Mouse (Mus musculus): ENCODE measurements around the gene Olfr618.
"Not testable (repeated sequence)": the region's sequence is repeated elsewhere in the genome, so short reads cannot be mapped to it uniquely, and the experiment has no call there.

Olfr618 gene

DNA sequence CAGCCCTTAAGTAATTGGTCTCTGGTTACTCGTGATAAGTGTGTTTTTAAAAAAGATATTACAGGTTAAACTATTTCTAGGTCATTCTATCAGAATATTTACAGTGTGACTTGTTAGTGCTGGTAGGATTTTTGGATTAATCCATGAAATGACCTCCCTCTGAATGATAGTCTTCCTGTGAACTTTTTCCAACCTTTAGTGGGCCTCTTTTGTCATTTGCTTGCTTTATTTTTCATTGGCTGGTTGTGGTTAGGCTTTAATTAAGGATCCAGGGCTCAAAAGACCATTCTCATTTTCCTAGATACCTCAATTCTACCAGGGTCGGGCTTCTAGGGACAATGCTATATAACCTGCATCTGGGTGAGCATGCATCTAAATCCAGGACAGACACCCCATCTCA, at the start of gene Olfr618:
Gene Olfr618 (plus strand): TSS at position 301 of the 400 bp plus-strand sequence.
- no peak for DNase-seq (ENCODE audit: low read depth, low spot score)

DNA sequence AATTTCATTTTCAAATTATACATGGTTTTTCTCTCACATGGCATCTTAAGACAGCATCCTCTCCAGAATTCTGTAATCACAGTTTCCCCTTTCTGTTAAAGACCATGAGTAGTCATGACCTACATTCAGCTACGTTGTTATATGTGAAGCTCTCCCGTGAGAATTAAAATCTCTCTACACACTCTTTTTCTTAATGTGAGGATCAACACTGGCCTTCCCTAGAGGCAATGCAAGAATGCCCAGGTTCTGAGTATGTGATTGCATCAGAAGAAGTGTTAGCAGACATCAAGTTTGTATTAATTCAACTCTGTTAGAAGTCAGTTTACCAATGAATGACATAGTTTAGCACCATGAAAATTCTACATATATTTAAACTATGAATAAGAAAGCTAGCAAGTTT, 47.3 kb upstream of the Olfr618 start, which contains the start of gene Olfr612:
Gene Olfr612 (minus strand): TSS at position 101 of the 400 bp plus-strand sequence.
- not testable (repeated sequence) for DNase-seq (ENCODE audit: low read depth, low spot score)

DNA sequence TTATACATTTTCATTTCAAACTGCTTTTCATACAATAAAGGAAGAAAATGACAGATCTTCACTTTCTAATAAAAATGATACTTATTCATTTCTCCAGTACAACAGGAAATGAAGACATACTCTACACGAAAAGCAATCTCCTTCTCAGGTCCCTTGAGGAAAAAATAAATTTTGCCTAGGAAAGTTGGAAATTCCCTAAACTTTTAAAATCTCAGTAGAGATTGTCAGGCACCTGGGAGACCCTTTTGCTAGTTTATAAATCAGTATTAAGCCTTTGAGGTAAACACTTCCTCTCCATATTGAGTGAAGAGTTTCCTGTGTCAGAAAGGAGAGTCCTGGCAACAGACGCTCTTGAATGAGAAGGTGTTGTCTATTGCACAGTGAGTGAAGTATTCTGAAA, 42.1 kb upstream of the Olfr618 start, which contains the start of gene Olfr613:
Gene Olfr613 (plus strand): TSS at position 301 of the 400 bp plus-strand sequence.
- no peak for DNase-seq (ENCODE audit: low read depth, low spot score)

DNA sequence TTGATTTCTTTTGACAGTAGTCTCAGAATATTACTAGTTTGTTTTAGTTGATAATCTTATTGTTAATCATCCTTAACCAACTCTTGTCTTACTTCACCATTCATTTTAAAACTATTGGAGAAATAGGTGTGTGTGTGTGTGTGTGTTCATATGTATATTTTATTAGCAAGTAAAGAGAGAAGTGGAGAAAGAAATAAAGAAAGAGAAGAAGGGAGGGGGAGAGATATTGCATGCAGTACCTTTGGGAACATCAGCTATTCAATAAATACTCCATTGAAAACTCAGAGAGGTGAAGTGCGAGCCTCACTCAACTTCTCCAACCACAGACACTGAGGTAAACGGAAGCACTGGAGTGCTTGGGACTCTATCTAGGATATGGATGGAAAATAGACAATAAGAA, 34.1 kb upstream of the Olfr618 start, which contains the start of gene Olfr615:
Gene Olfr615 (plus strand): TSS at position 301 of the 400 bp plus-strand sequence.
- no peak for DNase-seq (ENCODE audit: low read depth, low spot score)

DNA sequence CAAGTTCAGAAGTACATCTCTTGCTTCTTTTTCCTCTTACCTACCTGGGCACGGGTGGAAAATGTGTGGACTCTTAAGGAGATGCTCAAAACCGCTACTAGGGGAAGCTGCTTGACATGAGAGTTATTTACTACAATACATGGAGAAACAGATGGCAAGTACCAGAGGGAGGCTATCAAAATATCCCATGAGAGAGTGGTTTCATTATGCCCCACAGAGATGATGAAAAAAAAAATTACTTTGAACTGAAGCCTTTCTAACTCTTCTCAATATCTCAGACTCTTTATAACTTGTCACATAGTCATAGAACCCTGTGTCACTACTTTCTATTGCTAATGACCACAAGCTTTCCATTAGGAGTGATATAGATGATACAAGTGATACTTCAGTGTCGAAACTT, 20.9 kb upstream of the Olfr618 start, which contains the start of gene Olfr616:
Gene Olfr616 (minus strand): TSS at position 101 of the 400 bp plus-strand sequence.
- no peak for DNase-seq (ENCODE audit: low read depth, low spot score)

DNA sequence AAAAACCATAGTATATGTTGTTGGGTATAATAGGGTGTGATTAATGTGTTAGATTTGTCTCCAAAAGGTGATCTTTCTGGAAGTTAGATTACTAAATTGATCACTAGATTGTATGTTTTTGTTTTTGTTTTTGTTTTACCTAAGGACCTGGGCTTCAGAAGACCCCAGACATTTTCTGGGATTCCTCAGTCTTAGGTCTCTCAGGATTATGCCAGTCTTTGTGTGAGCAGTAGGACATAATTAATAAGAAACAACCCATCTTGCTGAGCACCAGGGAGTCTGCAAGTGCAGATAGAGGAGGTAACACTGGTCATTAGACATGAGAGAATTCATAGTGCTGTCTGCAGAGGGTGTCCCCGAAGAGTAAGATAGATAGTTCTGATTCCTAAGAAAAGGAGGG, 17.1 kb upstream of the Olfr618 start, which contains the start of gene Olfr617:
Gene Olfr617 (plus strand): TSS at position 301 of the 400 bp plus-strand sequence.
- no peak for DNase-seq (ENCODE audit: low read depth, low spot score)

DNA sequence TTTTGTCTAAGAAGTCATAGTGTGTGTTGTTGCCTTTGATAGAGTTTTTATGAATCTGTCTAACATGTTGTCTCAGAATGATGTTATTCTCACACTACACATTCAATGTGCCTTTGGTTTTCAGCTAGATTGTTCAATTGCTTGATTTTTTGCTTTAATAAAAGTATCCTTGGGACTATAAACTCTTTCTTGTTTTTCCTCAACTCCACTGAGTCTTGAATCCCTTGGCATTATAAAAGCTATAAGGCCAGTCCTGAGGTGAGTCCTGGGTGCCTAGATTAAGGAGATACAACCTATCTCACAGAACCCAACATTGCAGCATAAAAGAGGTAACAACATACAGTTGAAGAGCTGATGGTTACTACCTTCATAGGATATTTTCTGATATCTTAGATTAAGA, 10.4 kb downstream of the Olfr618 start, which contains the start of gene Olfr619:
Gene Olfr619 (plus strand): TSS at position 301 of the 400 bp plus-strand sequence.
- DNase-seq (ENCODE audit: low read depth, low spot score) = no peak

DNA sequence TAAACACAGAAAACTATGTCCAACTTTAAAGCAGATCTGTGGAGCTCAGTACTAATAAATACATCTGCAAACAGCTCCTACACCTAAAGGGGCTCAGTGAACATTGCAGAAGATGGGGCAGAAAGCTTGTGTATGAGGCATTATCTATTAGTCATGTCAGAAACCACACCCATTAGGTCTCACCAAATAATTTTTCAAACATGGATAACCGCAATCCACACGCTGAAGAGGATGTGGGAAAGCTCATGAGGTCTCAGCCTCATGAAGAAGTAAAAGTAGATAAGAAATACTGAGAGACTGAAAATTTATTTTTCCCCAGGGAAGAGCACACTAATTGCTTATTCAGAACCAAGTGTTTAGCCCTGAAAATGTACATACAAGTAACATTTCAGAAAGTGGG, 17.5 kb downstream of the Olfr618 start:
- DNase-seq (ENCODE audit: low read depth, low spot score) = no peak

DNA sequence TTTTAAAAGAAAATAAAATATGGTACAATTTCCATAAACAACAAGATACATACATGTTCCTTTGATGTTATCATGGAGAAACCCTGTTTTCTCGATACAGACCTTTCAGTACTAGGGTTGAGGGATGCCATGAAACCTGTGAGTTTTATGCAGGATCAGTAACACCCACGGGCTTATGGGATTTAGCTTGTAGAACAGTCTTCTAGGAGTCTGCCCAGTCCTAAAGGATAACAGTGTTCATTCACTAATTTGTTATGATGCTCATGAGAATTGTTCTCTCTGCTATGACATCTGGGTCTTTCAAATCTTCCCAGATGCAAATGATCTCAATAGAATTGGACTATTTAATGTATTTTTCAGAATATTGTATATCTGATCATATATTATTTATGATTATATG, 22.5 kb downstream of the Olfr618 start, which contains the start of gene Olfr620:
Gene Olfr620 (minus strand): TSS at position 101 of the 400 bp plus-strand sequence.
- DNase-seq (ENCODE audit: low read depth, low spot score) = no peak

DNA sequence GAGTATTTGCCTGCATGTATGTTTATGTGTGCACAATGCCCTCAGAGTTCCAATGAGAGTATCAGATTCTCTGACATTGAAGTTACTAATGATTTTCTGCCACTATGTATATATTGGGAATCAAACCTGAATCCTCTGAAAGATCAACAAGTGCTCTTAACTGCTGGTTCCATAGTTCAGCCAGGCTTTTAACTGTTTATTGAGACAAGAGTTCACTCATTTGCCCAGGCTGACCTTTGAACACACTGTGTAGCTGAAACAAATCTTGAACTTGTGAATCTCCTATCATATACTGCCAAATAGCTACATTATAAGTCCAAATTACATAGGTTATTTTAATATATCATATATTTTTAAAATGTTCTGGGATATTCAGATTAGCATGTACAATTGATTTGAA, 46.9 kb downstream of the Olfr618 start:
- DNase-seq (ENCODE audit: low read depth, low spot score) = no peak

DNA sequence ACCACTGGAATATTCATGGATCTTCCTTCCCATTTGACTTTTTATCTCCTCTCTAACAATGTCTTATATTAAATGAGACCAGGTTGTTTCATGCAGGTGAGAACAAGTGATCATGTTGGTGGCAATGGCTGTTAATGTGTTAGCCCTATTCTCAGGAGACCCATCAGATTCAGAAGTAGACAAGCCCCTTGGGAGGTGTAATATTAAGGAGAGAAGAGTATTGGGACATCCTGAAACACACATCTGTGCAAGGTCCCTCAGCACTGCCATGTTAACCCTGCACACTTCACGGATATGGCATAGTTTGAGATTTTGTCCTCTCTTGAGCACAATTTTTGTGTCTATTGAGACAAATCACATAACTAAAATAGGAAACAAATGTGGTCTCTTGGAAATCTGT, 52.7 kb downstream of the Olfr618 start, which contains the start of gene Olfr622:
Gene Olfr622 (minus strand): TSS at position 101 of the 400 bp plus-strand sequence.
- no peak for DNase-seq (ENCODE audit: low read depth, low spot score)

DNA sequence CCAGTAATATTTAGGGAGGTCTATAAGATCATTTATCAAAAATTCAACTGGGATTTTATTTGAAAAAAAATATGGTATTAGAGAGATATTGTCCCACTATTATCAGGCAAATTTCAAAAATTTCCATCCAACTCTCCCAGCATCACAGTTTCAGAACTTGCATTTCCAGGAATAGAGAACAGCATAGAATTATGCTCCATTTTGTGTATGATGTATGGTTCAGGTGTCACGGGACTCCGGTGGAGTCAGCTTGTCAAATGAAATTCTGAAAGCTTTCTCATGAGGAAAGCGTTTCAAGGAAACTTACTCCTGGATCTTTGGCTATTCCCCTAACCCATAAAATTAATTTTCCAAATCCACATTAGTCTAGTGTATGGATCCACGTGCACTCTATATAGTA, 54.2 kb downstream of the Olfr618 start:
- DNase-seq (ENCODE audit: low read depth, low spot score) = no peak

Data from skeletal muscle tissue, adult 2 months (tissue).